Mouse (Mus musculus) frontal cortex, postnatal 10 days (tissue): ENCODE measurements around the gene Asb18.

Source experiments
- DNase-seq, 2 experiments: peaks; one replicate each; pipeline ENCODE4 v3.0.0; 2022; ENCODE audit warnings: low spot score in 2 of 2, mixed read lengths in 1 of 2

Asb18 gene

DNA sequence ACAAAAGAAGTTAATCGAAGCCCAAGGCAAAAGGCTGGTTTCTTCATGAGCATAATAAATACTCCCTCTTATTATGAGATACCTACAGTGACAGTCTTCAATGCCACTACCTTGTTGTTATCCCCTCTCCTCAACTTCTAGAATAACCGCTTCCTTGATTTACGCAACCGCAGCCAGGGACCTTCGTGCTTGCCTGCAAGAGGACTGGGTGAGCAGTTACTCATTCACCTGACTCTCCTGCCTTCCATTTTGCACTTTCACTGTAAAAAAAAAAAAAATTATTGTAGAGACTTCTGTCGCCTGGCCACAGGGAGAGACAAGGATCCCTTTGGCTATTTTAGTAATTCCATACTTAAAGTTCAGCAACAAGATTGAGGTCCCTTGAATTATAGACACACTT, 81.4 kb downstream of the Asb18 start:
- DNase-seq = no peak

DNA sequence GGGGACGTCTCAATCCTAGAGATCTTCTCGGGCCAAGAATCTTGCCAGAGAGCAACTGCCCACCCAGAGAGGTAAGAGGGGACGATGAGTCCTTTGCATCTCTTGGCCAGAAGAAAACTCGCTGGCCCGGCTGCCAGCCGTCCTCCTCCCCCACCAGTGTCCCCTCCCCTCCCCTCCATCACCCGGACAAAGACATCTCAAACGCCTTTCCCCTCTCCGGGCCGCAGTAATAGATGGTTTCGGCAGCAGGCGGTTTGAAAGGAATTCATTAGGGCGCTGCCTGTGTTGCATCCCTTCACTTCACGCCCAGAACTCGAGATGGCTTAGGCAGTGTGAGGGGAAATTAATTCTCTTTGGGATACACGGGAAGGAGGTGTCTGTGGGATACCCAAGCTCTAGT, 81.8 kb downstream of the Asb18 start:
- no peak for DNase-seq

DNA sequence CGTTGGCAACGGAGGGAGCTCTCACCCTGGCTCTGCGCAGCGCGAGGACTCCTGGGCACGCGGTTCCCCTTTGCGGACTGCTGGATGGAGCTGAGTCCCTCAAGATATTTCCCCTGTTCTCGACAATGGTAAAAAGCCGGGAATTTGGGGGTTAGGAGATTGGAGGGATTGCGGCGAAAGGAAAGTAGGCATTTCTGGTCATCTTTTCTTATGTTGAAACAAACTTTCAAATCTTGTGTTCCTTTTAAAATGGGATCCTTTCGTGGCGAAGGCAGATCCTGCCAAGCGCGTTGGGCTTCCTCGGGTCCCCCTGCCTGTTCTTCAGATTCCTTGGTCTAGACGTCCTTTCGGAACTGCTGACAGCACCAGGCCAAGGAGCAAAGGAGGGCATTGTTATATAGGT, 82.4 kb downstream of the Asb18 start:
- no peak for DNase-seq

- no peak for DNase-seq
Observed at GRCm38 (mm10) chr1:89931120-89931519, 83.3 kb downstream of the Asb18 start, which contains the start of gene Gbx2. Gene Gbx2 (minus strand): TSS chr1:89931179.

DNA sequence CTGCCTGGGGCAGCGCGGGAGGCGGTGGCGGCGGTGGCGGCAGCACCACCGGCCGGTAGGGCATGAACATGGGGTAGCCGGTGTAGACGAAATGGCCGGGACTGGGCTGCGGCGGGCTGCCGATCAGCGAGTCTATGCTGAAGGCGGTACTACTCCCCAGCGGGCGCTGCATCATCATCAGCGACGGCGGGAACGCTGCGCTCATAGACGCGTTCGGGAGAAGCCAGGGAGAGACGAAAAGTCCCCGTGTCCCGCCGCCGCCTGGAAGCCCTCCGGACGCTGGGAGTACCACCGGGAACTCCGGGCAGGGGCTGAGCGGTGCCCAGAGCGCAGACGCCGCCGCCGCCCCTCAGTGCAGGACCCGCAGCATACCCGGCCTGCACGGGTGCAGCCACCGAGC, 83.9 kb downstream of the Asb18 start:
- DNase-seq = no peak

- DNase-seq = no peak
Observed at GRCm38 (mm10) chr1:89929721-89930505, 84.6 kb downstream of the Asb18 start.

GRCm38 (mm10) chr1:89929181-89929580, 85.3 kb downstream of the Asb18 start:
- no peak for DNase-seq

DNA sequence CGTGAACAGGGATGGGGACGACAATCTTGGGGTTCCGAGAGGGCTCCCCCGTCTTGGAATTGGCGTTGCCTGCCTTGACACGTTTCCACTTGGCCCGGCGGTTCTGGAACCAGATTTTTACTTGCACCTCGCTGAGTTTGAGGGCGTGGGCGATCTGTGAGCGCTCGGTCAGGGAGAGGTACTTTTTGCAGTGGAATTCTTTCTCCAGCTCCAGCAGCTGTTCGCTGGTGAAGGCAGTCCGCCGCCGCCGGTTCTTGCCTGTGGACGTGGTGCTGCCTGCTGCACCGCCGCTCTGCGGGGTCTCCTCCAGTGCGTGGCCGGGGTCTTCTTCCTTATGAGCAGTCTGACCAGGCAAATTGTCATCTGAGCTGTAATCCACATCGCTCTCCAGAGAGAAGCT, 85.8 kb downstream of the Asb18 start:
- no peak for DNase-seq

GRCm38 (mm10) chr1:89927061-89927661, 87.3 kb downstream of the Asb18 start:
- no peak for DNase-seq

- DNase-seq = no peak
Observed at GRCm38 (mm10) chr1:89926583-89927060, 87.8 kb downstream of the Asb18 start.

DNA sequence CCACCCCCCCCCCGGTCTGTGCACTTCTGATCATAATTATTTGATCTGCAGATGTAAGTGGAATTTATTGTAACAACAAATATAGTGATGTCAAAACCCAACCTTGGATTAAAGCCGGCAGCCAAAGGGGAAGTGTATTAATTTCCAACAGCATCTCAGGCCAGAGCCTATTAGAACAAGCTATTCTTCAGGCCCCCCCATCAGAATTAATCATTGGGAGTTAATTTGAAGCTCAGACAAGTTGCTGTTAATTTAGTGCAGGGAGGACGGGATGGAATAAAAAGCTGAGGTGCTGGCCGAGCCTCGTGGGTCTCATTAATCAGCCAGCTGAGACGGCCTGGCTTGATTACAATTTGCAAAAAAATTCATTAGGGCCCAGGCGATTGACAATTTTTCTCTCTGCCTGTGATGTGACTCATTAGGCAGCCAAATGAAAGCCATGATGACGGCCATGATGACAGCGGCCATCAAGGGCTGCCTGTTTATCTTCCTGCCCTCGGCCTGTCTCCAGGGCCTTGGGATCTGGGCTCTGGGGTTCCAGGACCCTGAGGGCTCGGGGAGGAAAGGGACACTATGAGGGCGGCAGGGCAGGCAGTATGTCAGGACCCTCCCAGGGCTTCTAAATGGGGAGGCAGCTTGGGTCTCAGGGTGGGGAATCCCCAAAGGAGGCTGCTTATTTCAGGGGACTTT, 88.8 kb downstream of the Asb18 start:
- DNase-seq = no peak

DNA sequence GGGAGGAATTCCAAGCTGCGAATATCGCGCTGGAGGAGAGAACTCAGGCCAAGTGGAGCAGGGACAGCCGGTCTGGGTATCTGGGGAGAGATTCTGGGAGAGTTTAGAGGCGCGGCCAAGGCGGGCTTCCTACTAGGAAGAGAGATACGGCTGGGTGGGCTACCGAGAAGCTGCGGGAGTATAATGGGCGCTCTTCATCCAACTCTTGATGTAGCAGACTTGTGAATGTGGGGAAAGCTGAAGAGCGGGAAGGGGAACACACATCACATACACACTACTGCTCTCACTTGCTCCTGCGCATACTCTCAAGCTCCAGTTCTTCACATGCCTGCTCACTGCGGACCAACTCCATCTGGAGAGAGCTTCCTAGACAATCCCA, 90.8 kb downstream of the Asb18 start:
- no peak for DNase-seq

- no peak for DNase-seq
Observed at GRCm38 (mm10) chr1:89922883-89923641, 91.4 kb downstream of the Asb18 start.

DNA sequence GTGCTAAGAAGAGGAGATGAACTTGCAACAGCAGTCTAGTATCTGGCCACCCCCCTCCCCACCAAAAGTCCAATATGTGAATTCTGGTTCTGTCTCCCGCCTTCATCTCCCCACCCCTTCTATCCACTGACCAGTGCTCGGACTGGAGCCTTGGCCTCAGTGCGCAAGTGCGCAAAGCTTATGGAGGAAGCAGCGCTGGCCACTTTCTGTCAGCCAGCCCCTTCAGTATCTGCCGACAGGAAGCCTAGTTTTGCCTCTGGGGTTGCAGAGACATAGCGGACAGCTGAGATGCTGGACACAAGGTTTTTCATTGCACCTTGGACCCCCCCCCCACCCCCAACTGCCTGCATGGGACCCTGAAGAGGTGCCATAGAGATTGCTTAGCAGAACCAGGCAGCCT, 92.2 kb downstream of the Asb18 start:
- DNase-seq = no peak

DNA sequence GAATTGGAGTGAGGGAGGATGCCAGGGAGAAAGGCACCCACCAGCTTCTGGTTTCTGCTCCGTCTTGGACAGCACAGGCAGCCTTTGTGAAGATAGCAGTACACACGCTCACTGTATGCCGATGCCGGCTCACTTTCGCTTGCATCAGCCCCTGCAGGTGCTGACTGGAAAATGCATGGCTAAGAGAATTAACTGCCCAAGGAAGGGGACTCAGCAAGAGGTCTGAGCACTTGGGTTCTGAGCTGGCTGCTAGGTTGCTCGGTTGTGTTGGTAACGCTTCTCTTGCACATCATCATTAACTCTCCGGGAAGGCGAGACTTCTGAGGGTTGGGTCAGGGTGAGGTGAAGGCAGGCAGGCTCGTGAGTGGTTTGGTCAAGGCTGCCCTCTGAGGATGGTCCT, 92.7 kb downstream of the Asb18 start:
- DNase-seq = no peak

DNA sequence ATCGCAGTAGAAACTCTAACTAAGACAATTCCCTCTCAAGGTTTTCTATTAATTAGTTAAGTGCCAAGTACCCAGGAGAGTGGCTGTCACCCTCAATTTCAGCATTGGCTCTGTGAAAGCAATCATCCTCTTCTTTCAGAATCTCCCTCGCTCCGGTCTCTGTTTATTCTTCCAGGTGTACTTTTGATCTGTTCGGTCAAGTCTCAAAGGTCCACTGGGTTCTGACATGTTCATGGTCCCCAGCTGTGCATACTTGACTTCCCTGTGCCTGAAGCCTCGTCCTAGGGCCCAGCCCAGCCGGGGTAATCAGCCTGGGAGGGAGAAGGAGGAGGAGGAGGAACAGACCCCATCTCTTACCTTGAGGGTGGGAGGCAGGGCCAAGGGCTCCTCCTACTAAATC, 95.3 kb downstream of the Asb18 start:
- no peak for DNase-seq

DNA sequence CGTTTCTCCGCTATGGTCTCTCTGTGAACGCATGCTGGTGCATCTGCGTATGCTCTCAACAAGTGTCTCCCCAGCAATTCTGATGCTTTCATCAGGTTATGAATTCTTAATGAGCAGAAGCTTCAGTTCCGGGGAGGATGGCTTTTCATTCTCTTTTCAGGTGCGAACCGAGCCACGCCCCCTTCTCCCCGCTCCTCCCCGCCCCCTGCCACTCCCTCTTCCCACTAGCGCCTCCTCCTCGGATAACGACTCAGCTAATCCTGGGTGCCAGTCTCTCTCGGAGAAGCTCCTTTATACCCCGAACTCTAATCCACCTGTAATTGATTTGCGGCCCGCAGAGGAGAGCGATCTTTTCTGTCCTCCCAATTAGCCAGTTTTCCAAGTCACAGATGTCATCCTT, 96.4 kb downstream of the Asb18 start:
- no peak for DNase-seq

GRCm38 (mm10) chr1:89913611-89914010, 100.9 kb downstream of the Asb18 start:
- no peak for DNase-seq

DNA sequence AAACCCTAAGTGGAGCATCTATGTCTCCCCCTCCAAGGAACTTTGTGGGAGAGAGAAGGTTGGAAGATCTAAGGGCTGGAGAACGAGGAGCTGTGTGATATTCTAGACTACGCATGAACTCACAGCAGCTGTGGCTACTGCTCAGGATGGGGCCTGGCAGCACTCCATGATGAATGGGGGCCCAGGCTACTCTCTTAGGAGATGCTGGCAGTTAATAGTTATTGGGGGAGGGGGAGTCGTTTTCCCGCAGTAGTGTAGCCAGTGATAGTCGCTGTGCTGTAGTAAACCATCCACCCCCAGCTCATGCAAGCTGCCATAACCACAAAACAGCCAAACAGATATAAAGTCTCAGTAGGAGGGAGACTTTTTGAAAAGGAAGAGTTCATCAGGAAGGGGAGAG, 102.1 kb downstream of the Asb18 start:
- DNase-seq = no peak

GRCm38 (mm10) chr1:89909796-89910195, 104.7 kb downstream of the Asb18 start:
- DNase-seq = no peak

DNA sequence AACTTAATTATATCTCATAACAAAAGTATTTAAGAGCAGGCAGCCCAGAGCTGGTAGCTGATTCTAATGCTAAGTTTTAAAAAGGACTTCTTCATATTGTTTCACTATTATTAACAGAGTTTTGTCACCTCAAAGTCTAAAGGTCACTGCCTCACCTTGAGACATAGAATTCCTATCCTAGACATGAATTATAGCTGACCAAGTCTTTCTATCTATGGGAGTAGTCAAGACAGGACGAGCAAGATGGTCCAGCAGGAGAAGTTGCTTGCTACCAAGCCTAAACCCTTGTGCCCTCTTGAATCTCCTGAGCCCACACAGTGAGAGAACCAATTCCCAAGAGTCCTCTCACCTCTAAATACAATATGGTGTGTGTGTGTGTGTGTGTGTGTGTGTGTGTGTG, 111.8 kb downstream of the Asb18 start:
- DNase-seq = no peak

DNA sequence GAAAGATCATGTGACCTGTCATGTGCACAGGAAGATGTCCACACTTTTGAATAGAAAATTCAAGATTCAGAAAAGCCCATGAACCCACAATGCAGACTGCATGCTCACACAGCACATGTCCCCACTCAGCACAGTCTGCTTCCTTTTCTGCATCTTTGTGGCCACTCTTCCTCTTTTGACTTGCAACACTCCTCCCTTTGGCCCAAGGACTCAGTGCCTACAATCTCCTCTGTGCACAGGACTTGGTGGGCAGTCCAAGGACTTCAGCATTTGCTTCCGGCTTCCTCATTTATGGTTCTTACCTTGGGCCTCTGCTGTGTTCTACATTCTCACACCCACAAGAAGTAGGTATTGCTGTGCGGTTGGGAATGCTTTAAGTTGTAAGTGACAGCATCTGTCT, 112.2 kb downstream of the Asb18 start:
- no peak for DNase-seq
